Mouse (Mus musculus): Measurements from ENCODE around the gene Fam186b.

Fam186b gene

GRCm38 (mm10) chr15:99225081-99225810 lies 70.4 kb downstream of the Fam186b start:
- in situ Hi-C loops (cut with MboI, MseI): no loop called here

GRCm38 (mm10) chr15:99224208-99224911 lies 71.3 kb downstream of the Fam186b start, which contains the start of gene Kcnh3:
Gene Kcnh3 (plus strand): TSS chr15:99224861.
- in situ Hi-C loops (cut with MboI, MseI): no loop called here

- in situ Hi-C loops (cut with MboI, MseI): no loop called here
These were observed 72.0 kb downstream of the Fam186b start for GRCm38 (mm10) chr15:99223585-99224207.

- in situ Hi-C loops (cut with MboI, MseI): no loop called here
These were observed 72.7 kb downstream of the Fam186b start for GRCm38 (mm10) chr15:99222794-99223584.

- in situ Hi-C loops (cut with MboI, MseI): no loop called here
These were observed 74.3 kb downstream of the Fam186b start for GRCm38 (mm10) chr15:99221315-99221952.

Measured in T-helper 1 cell (primary cell).